Mouse (Mus musculus) lung, adult 10 weeks (tissue): Measurements from ENCODE around the gene Mbd3. TPM values are rescaled to one million over a fixed set of nuclear protein-coding genes. Genes with fewer than 3 reads are reported as not detected.

Experiments used
- polyA plus RNA-seq: library from polyadenylated mRNA; stranded (reverse); fragments of 350-450 nt; fragmentation: Illumina TruSeq; extraction: RNeasy Lipid Tissue Mini Kit (QIAGEN cat#74804); gene quantifications from one replicate; pipeline ENCODE4 v1.2.3, GENCODE M21; 2014; ENCODE audit warnings: low read depth, low replicate concordance; ENCODE audit not compliant: insufficient read depth

The Mbd3 gene
- polyA plus RNA-seq = 93.3 TPM

DNA sequence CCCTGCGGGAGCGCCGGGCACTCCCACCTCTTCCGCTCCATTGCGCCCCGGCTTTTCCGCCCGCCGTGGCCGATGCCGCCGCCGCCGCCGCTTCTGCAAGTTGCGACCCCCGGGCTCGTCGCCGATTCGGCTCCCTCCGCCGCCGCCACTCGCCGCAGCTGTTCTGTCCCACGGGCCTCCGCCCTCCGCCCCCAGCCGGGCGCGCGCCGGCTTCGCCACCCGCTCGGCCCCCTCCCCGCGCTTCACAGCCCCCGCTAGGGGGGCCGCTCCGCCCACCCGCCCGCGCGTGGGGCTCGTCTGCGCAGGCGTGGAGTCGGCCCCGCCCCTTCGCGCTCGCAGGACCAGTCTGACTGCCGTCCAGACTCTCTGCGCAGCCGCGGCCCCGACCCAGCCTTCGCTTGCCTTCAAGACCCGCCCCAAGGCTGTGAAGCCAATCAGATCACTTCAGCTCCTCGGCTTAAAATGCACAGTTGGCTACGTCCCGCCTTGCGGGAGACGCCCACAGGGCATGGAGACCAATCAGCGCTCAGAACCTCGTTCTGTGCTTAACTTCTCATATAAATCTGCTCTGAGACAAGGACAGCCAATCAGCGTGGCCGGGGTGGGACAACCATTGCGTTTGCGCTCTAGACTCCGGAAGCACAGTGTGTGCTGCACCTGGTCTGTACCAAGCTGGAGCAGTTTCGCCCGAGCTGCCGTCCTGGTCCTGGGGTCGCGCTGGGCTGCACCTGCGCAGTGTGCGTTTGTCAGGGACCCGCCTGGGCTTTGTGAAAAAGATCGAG lies at the start of gene Mbd3:
Gene Mbd3 (minus strand): TSS at position 360 of the 782 bp plus-strand sequence.

DNA sequence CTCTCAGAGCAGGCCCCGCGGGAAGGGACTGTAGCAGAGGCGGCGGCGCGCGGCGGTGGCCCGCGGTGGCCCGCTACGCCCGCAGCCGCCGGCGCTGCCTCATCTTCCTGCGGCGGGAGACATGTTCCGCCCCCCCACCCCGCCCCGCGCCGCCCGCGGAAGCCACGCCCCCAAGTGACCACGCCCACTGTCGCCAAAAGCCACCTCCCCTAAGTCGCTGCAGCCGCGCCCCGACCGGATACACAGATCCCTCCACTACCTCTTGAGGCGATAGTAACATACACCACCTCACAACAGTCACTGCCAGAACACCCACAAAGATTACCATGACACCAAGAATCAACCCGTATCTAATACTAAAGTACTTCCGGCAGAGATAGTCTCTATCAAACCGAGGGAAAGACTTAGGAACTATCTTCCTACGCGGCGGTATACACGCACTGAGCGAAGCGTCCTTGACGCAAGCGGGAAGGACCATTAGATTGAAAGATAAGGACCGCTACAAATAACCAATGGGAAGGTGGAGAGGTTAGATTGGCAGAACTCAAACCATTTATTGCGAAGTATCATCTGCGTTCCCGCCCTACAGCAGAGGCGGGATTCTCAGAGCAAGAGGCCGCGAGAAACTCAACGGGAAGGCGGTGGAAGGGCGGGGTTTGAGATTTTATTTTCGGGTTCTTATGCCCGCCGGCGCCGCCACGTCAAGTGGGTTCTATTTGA lies 34.3 kb upstream of the Mbd3 start, which contains the start of gene Tcf3:
Gene Tcf3 (minus strand): TSS at position 135 of the 720 bp plus-strand sequence.

DNA sequence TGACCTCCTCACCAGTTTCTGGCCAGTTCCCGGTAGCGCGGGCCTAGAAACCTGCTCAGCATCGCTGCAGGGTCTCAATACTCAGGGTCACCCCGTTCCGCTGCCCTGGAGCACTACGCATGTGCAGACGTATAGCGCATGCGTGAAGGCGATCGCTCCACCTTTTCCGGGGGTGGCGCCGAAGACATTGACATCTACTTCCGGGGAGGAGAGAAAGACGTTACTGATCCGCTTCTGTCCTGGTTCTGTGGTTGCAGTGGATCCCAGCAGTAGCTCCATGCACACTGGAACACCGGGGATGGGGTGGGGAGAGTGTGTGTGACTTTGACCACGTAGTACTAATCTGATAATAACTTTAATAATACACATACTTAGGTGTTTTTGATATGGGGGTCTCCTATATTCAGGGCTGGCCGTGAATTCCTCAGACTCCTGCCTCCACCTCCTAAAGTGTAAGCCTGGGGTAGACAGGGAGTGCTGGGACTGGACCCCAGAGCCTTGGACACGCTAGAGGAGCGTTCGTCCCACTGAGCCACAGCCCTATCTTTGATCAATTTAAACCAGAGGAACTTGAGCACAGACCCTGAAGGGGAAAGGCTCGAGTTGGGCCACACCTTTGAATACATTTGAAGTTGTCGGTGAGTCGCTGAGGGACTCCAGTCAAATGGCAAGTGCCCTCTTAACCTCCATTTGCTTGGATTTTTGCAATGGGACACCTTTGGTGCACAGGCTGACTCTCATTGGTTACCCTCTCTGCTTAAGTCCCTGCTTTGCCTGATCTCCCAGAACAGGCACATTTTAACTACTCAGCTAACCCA lies 7.5 kb upstream of the Mbd3 start, which contains the start of gene Uqcr11:
Gene Uqcr11 (minus strand): TSS at position 147 of the 818 bp plus-strand sequence.

DNA sequence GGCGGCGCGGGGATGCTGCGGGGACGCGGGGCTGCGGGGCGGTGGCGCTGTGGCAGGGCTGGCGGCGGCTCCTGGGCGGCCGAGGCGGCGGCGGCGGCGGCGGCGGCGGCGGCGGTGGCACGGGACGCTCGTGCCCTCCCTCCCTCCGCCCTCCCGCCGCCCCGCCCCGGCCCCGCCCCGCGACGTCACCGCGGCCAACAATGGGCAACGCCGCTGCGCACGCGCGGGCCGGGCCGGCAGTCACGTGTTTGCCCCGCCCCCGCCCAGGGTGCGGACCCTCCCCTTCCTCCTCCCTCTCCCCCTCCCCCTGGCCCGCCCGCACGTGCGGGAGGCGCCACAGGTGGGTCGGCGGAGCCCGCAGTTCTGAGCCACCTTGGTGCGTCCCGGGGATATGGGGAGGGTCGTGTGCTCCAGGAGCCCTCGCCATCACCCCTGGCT lies 11.8 kb downstream of the Mbd3 start, which contains the start of gene Mex3d:
Gene Mex3d (minus strand): TSS at position 138 of the 438 bp plus-strand sequence.

DNA sequence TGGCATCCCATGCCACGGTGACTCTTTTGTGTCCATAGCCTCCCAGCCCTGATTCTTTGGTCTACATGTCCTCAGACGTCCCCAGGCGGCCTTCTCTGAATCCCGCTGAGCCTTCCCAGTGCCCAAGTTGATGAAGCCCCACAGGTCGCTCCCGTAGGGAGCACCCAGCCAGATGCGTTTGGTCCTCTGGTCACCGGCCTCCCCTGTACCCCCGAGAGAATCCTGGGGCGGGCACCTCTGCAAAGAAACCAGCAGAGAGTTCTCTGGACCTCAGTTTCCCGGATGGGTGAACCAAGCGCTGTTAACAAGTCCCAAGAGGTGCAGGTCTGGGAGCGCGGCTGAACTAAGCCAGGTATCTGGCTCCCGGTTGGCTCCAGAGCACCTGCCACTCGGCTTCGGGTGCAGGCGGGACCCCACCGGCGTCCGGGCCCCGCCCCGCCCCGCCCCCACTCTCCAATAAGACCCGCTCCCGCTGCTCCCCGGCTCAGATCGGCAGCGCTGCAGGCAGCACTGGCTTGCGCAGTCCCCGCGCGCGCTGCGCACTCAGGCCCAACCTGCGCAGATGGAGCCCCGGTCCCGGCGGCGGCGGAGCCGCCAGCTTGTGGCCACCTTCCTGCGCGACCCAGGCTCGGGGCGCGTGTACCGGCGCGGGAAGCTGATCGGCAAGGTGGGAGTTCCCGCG lies 43.2 kb downstream of the Mbd3 start, which contains the start of gene Plk5:
Gene Plk5 (plus strand): TSS at position 459 of the 682 bp plus-strand sequence.

DNA sequence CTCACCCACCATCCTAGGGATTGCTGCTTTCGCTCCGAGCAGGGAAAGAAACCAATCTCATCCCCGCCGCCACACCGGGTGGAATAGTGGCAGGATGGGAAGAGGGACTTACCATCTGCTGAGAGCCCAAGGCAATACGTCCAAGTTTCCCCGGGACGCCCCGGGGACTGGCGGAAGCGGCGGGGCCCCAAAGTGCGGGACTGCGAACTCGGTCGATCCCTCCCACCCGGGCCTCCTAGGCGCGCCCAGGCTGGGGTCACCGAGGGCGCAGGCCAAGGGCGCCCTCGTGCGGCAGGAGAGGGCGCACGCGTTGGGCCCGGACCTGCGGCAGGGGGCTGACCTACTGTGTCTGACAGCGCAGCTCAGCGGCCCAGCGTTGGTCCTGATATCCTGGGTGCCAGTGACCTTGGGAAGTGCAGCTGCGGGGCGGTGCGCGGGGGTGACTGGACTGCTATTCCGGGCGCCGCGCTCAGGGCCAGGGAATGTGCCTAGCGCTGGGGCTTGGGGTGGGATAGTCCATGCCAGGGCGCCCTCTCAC lies 51.0 kb downstream of the Mbd3 start, which contains the start of gene Adamtsl5:
Gene Adamtsl5 (minus strand): TSS at position 169 of the 538 bp plus-strand sequence.

Other genes starting within 250 kb of the Mbd3 start
- 84.5 TPM for gene Cirbp, start 233.6 kb downstream of the Mbd3 start, polyA plus RNA-seq
- gene 1600002K03Rik, start 226.6 kb downstream of the Mbd3 start, polyA plus RNA-seq = 27.6 TPM
- gene Efna2, start 220.1 kb downstream of the Mbd3 start, polyA plus RNA-seq = 1.1 TPM
- gene Mum1, start 173.1 kb downstream of the Mbd3 start, polyA plus RNA-seq = 23.2 TPM
- 159 TPM for gene Ndufs7, start 150.4 kb downstream of the Mbd3 start, polyA plus RNA-seq
- gene Gamt, start 138.5 kb downstream of the Mbd3 start, polyA plus RNA-seq = 15.2 TPM
- gene Dazap1, start 138.1 kb downstream of the Mbd3 start, polyA plus RNA-seq = 33.6 TPM
- 3,529 TPM for gene Rps15, start 107.1 kb downstream of the Mbd3 start, polyA plus RNA-seq
- gene Apc2, start 103.6 kb downstream of the Mbd3 start, polyA plus RNA-seq = 0.46 TPM
- 50.0 TPM for gene 2310011J03Rik, start 79.0 kb downstream of the Mbd3 start, polyA plus RNA-seq
- gene Pcsk4, start 70.1 kb downstream of the Mbd3 start, polyA plus RNA-seq = 2.0 TPM
- gene Reep6, start 69.6 kb downstream of the Mbd3 start, polyA plus RNA-seq = 12.2 TPM
- gene Adamtsl5, start 51.1 kb downstream of the Mbd3 start, polyA plus RNA-seq = 21.3 TPM
- gene Plk5, start 43.1 kb downstream of the Mbd3 start, polyA plus RNA-seq = 1.6 TPM
- gene Mex3d, start 11.9 kb downstream of the Mbd3 start, polyA plus RNA-seq = 6.8 TPM
- 589 TPM for gene Uqcr11, start 7.3 kb upstream of the Mbd3 start, polyA plus RNA-seq
- gene Tcf3, start 34.1 kb upstream of the Mbd3 start, polyA plus RNA-seq = 25.1 TPM
- not detected for gene Onecut3, start 95.3 kb upstream of the Mbd3 start, polyA plus RNA-seq
- gene Atp8b3, start 139.6 kb upstream of the Mbd3 start, polyA plus RNA-seq = not detected
- gene Rexo1, start 162.0 kb upstream of the Mbd3 start, polyA plus RNA-seq = 10.9 TPM
- 10.0 TPM for gene Klf16, start 177.8 kb upstream of the Mbd3 start, polyA plus RNA-seq
- 63.0 TPM for gene Abhd17a, start 190.8 kb upstream of the Mbd3 start, polyA plus RNA-seq
- gene Scamp4, start 203.3 kb upstream of the Mbd3 start, polyA plus RNA-seq = 39.5 TPM
- gene Adat3, start 203.3 kb upstream of the Mbd3 start, polyA plus RNA-seq = 1.3 TPM
- 0.44 TPM for gene Gm49322, start 206.5 kb upstream of the Mbd3 start, polyA plus RNA-seq
- gene Csnk1g2, start 223.3 kb upstream of the Mbd3 start, polyA plus RNA-seq = 98.5 TPM